Mouse (Mus musculus) heart, postnatal 0 days (tissue): ENCODE results near the gene Caap1. TPM values are rescaled to one million over a fixed set of nuclear protein-coding genes. Genes with fewer than 3 reads are reported as not detected.

Experiments
- ATAC-seq: fragments of 200-750 bp; cut with Nextera tagmentation; 2 replicates; pipeline ENCODE4 v1.8.0; 2017; ENCODE audit warnings: low read depth, moderate number of reproducible peaks, moderate library complexity; ENCODE audit not compliant: insufficient read depth
- DNase-seq: peaks from one replicate; pipeline ENCODE4 v3.0.0-alpha.2; 2016; ENCODE audit warnings: low spot score
- H3K27ac ChIP-seq: fragments of 300-500 bp; sonication (generic); 2 replicates; pipeline ENCODE4 v1.5.1; 2014; ENCODE audit warnings: low read depth, mild to moderate bottlenecking
- H3K27me3 ChIP-seq: fragments of 300-500 bp; sonication (generic); 2 replicates; pipeline ENCODE4 v1.6.1; 2014; ENCODE audit warnings: low read length, mixed read lengths; ENCODE audit not compliant: control insufficient read depth, insufficient read depth
- H3K36me3 ChIP-seq: fragments of 300-500 bp; sonication (generic); replicated peaks from 2 replicates; pipeline ENCODE4 v1.6.1; 2014; ENCODE audit warnings: low read length, mixed read lengths; ENCODE audit not compliant: control insufficient read depth, insufficient read depth
- H3K4me1 ChIP-seq: fragments of 300-500 bp; sonication (generic); 2 replicates; pipeline ENCODE4 v1.6.1; 2014; ENCODE audit warnings: antibody characterized with exemption; ENCODE audit not compliant: control insufficient read depth, insufficient read depth
- H3K4me2 ChIP-seq: fragments of 300-500 bp; sonication (generic); 2 replicates; pipeline ENCODE4 v1.6.1; 2014; ENCODE audit warnings: low read depth, mild to moderate bottlenecking, low read length, moderate library complexity
- H3K4me3 ChIP-seq: fragments of 300-500 bp; sonication (generic); 2 replicates; pipeline ENCODE4 v1.5.1; 2014; ENCODE audit warnings: low read depth, low read length
- H3K9ac ChIP-seq: fragments of 300-500 bp; sonication (generic); replicated peaks from 2 replicates; pipeline ENCODE4 v1.6.1; 2014; ENCODE audit warnings: low read depth, low read length, mixed read lengths
- H3K9me3 ChIP-seq: fragments of 300-500 bp; sonication (generic); replicated peaks from 2 replicates; pipeline ENCODE4 v1.6.1; 2016; ENCODE audit warnings: low read length; ENCODE audit not compliant: control insufficient read depth
- CTCF ChIP-seq: IDR thresholded peaks from 2 replicates; pipeline ENCODE4 v1.5.1; 2016; ENCODE audit warnings: antibody characterized with exemption, control low read depth, low read depth
- EP300 ChIP-seq: IDR thresholded peaks from 2 replicates; pipeline ENCODE4 v1.6.1; 2016; ENCODE audit warnings: antibody characterized with exemption, low read depth
- WGBS: fragments of 180-500 bp; shearing (Covaris S2); extraction: QIAGEN DNeasy Blood & Tissue Kit; methylation state at CpG from one replicate; pipeline ENCODE4 v1.1.7; 2014; 5-methylcytosine and 5-hydroxymethylcytosine counted together
- polyA plus RNA-seq: library from polyadenylated mRNA; unstranded; fragments of >200 nt; fragmentation: Nextera tagmentation; extraction: Ambion mirVana; gene quantifications from 2 replicates; pipeline ENCODE4 v1.2.1, GENCODE M21; 2015
- total RNA-seq: library from RNA; depleted of rRNA; stranded (reverse); fragments of >200 nt; gene quantifications from 2 replicates; pipeline ENCODE4 v1.2.3, GENCODE M21; 2014; ENCODE audit warnings: low replicate concordance

Caap1 gene
- total and polyA plus RNA-seq, 2 experiments from 2014 or later = 4.1 to 5.8 TPM

- H3K4me1 ChIP-seq = no peaks in the 10 kb centered on the region
- no peak overlapping the region for H3K4me2 ChIP-seq
- no peaks in the 10 kb centered on the region for H3K9me3 ChIP-seq
- no peak for ATAC-seq
- no peak for DNase-seq
- 91% methylated on average over 4 of the region's 4 CpGs for WGBS
- H3K27me3 ChIP-seq = no peaks in the 10 kb centered on the region
- H3K27ac ChIP-seq = no peak overlapping the region
- H3K36me3 ChIP-seq = peaks cover 11% of the 10 kb centered on the region
- no peak overlapping the region for H3K9ac ChIP-seq
- TF ChIP-seq CTCF = no peak
- no peak overlapping the region for H3K4me3 ChIP-seq
Measured at GRCm38 (mm10) chr4:94543041-94543440, 13.6 kb downstream of the Caap1 start.

DNA sequence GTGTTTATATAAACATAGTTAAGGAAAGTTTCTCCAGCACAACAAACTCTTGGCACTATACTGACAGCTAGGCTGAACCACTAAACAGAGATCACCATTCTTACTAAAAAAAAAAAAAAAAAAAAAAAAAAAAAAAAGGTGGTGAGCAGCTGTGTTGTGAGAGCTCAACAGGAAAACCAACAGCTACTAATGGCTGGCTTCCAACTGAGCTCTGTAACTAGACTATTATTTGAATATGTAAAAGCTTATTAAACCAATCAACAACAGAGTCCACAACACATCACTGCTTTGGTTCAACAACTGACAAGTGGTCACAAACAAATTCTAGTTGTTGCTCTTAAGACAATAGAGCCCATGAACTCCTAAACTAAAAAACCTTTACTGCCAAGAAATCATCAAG lies 23.4 kb downstream of the Caap1 start:
- Histone ChIP-seq H3K36me3 (no peaks in the 10 kb centered on the region), H3K27ac (no peak overlapping the region), H3K4me1 (no peaks in the 10 kb centered on the region), H3K4me3 (no peak overlapping the region), H3K4me2 (no peak overlapping the region), H3K27me3 (no peaks in the 10 kb centered on the region), H3K9ac (no peak overlapping the region), H3K9me3 (no peaks in the 10 kb centered on the region)
- DNase-seq (no peak), ATAC-seq (no peak)
- TF ChIP-seq CTCF (no peak), EP300 (no peak)

DNA sequence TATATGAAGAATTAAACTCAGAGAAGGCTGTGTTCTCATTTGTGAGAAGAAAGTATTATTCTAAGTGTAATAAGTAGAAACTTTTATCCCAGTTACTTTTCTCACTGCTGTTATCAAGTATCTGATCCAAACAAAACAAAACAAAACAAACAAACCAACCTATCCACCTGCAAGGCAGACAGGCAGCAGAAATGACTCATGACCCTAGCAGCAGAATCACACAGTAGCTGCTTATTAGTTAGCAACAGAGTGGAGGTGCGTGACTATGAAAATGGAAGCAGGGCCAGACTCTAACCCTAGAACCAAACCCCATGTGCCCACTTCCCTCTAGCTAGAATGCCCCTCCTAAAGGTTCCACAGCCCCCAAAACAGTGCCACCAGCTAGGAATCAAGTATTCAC lies 27.1 kb downstream of the Caap1 start:
- no peak for DNase-seq
- no peaks in the 10 kb centered on the region for H3K36me3 ChIP-seq
- H3K27me3 ChIP-seq = no peaks in the 10 kb centered on the region
- TF ChIP-seq CTCF = no peak
- no peak for TF ChIP-seq EP300
- no peak overlapping the region for H3K27ac ChIP-seq
- no peaks in the 10 kb centered on the region for H3K9me3 ChIP-seq
- no peak overlapping the region for H3K9ac ChIP-seq
- ATAC-seq = no peak
- H3K4me3 ChIP-seq = no peak overlapping the region
- 90% methylated on average over 1 of the region's 1 CpGs for WGBS
- no peaks in the 10 kb centered on the region for H3K4me1 ChIP-seq
- no peak overlapping the region for H3K4me2 ChIP-seq

DNA sequence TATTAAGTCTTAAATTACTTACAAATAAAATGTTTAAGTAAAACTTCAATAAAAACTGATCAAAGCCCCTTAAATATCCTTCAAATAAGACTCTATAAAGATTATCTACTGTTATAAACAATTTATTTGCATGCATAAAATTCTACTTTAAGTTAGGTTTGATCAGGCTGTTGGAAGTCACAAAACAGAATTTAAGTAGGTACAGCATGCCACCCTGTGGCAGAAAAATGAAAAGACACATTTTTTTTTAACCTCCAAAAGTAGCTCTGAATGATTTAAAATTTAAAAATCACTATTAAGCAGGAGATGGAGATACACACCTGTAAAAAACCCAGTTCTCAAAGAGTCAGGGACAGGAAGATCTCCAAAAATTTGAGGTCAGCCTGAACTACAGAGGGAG lies 33.3 kb downstream of the Caap1 start:
- Histone ChIP-seq H3K4me2 (no peak overlapping the region), H3K36me3 (no peaks in the 10 kb centered on the region), H3K27ac (no peak overlapping the region), H3K4me1 (no peaks in the 10 kb centered on the region), H3K27me3 (no peaks in the 10 kb centered on the region), H3K9me3 (no peaks in the 10 kb centered on the region), H3K4me3 (no peak overlapping the region), H3K9ac (no peak overlapping the region)
- DNase-seq (no peak), ATAC-seq (no peak)
- peak; percentile 25; the same call in 1 of the 2 replicates for TF ChIP-seq CTCF
- no peak for TF ChIP-seq EP300

DNA sequence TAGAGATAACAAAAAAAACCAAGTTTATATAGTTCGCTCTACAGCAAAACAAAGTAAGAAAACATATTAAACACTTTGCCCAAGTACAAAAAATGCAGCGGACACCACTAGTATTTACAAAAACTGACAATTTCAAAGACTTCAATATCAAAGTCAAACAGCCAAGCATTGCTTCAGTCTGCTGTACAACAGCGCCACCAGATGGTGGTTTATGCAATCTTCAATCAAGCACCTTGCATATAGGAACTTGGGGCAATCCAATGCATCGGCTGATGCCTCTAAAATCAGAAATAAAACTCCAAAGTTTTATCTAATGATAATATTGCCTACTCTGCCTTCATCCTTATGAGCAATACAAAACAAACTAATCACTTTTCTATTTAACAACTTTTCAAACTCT lies 39.0 kb downstream of the Caap1 start:
- Histone ChIP-seq H3K36me3 (no peaks in the 10 kb centered on the region), H3K9me3 (no peaks in the 10 kb centered on the region), H3K9ac (no peak overlapping the region), H3K4me1 (no peaks in the 10 kb centered on the region), H3K4me3 (no peak overlapping the region), H3K27me3 (no peaks in the 10 kb centered on the region), H3K4me2 (no peak overlapping the region), H3K27ac (no peak overlapping the region)
- ATAC-seq (no peak), DNase-seq (peak; percentile 9)
- WGBS = 62% methylated on average over 4 of the region's 4 CpGs
- TF ChIP-seq CTCF (peak; percentile 87), EP300 (no peak)

GRCm38 (mm10) chr4:94515366-94515765 lies 41.2 kb downstream of the Caap1 start:
- H3K4me1 ChIP-seq = no peaks in the 10 kb centered on the region
- H3K36me3 ChIP-seq = peaks cover 10% of the 10 kb centered on the region; the same call in 1 of the 2 replicates
- H3K9me3 ChIP-seq = no peaks in the 10 kb centered on the region
- TF ChIP-seq CTCF = no peak
- TF ChIP-seq EP300 = no peak
- no peak overlapping the region for H3K27ac ChIP-seq
- no peaks in the 10 kb centered on the region for H3K27me3 ChIP-seq
- WGBS = 76% methylated on average over 3 of the region's 3 CpGs
- H3K4me2 ChIP-seq = no peak overlapping the region
- H3K4me3 ChIP-seq = no peak overlapping the region
- ATAC-seq (no peak), DNase-seq (no peak)
- H3K9ac ChIP-seq = no peak overlapping the region
